Mouse (Mus musculus): ENCODE data around the gene Thap12.

Gene Thap12

GRCm38 (mm10) chr7:98702283-98703240 is at the start of gene Thap12:
Gene Thap12 (plus strand): TSS chr7:98703103.
- in situ Hi-C loops (cut with MboI, MseI): no loop called here

GRCm38 (mm10) chr7:98655681-98656530 is 47.0 kb upstream of the Thap12 start:
- in situ Hi-C loops (cut with MboI, MseI): loop anchor here (5.0 kb wide), 1 partner anchor 36 kb away; no protein-coding TSS in a partner anchor

GRCm38 (mm10) chr7:98656531-98657221 is 46.2 kb upstream of the Thap12 start, which contains the start of gene Emsy:
Gene Emsy (minus strand): TSS chr7:98656783.
- in situ Hi-C loops (cut with MboI, MseI): loop anchor here (5.0 kb wide), 1 partner anchor 36 kb away; no protein-coding TSS in a partner anchor

GRCm38 (mm10) chr7:98665166-98665565 is 37.7 kb upstream of the Thap12 start:
- in situ Hi-C loops (cut with MboI, MseI): no loop called here

- in situ Hi-C loops (cut with MboI, MseI): no loop called here
Observed at GRCm38 (mm10) chr7:98665726-98666125, 37.2 kb upstream of the Thap12 start.

GRCm38 (mm10) chr7:98667956-98668746 is 34.8 kb upstream of the Thap12 start:
- in situ Hi-C loops (cut with MboI, MseI): no loop called here

GRCm38 (mm10) chr7:98670831-98671230 is 32.1 kb upstream of the Thap12 start:
- in situ Hi-C loops (cut with MboI, MseI): no loop called here

GRCm38 (mm10) chr7:98671416-98671815 is 31.5 kb upstream of the Thap12 start:
- in situ Hi-C loops (cut with MboI, MseI): no loop called here

- in situ Hi-C loops (cut with MboI, MseI): no loop called here
Observed at GRCm38 (mm10) chr7:98672241-98672955, 30.5 kb upstream of the Thap12 start.

GRCm38 (mm10) chr7:98674344-98674743 is 28.6 kb upstream of the Thap12 start:
- in situ Hi-C loops (cut with MboI, MseI): no loop called here

- in situ Hi-C loops (cut with MboI, MseI): loop anchor here (25.0 kb wide), 1 partner anchor 1285 kb away; no protein-coding TSS in a partner anchor
Observed at GRCm38 (mm10) chr7:98677511-98677910, 25.4 kb upstream of the Thap12 start.

- in situ Hi-C loops (cut with MboI, MseI): loop anchor here (25.0 kb wide), 1 partner anchor 1284 kb away; no protein-coding TSS in a partner anchor
Observed at GRCm38 (mm10) chr7:98678441-98678840, 24.5 kb upstream of the Thap12 start.

- in situ Hi-C loops (cut with MboI, MseI): loop anchor here (25.0 kb wide), 1 partner anchor 1282 kb away; no protein-coding TSS in a partner anchor
Observed at GRCm38 (mm10) chr7:98680691-98681090, 22.2 kb upstream of the Thap12 start.

GRCm38 (mm10) chr7:98682821-98683220 is 20.1 kb upstream of the Thap12 start:
- in situ Hi-C loops (cut with MboI, MseI): loop anchor here (25.0 kb wide), 1 partner anchor 1279 kb away; no protein-coding TSS in a partner anchor

- in situ Hi-C loops (cut with MboI, MseI): loop anchor here (5.0 to 25.0 kb wide), 2 partner anchors 99 to 1276 kb away; no protein-coding TSS in a partner anchor
Observed at GRCm38 (mm10) chr7:98685895-98686294, 17.0 kb upstream of the Thap12 start.

GRCm38 (mm10) chr7:98690126-98690525 is 12.8 kb upstream of the Thap12 start:
- in situ Hi-C loops (cut with MboI, MseI): loop anchor here (5.0 to 25.0 kb wide), 2 partner anchors 33 to 1272 kb away; partner anchors contain the start of gene Emsy

GRCm38 (mm10) chr7:98690831-98691230 is 12.1 kb upstream of the Thap12 start:
- in situ Hi-C loops (cut with MboI, MseI): loop anchor here (5.0 to 25.0 kb wide), 2 partner anchors 34 to 1271 kb away; partner anchors contain the start of gene Emsy

GRCm38 (mm10) chr7:98692761-98693546 is 9.9 kb upstream of the Thap12 start:
- in situ Hi-C loops (cut with MboI, MseI): loop anchor here (5.0 to 25.0 kb wide), 2 partner anchors 36 to 1269 kb away; partner anchors contain the start of gene Emsy

Data from T-helper 2 cell (primary cell).